Mouse (Mus musculus) midbrain, embryonic 16.5 days (tissue): Measurements from ENCODE around the gene Lrrc4c. TPM values are rescaled to one million over a fixed set of nuclear protein-coding genes. Genes with fewer than 3 reads are reported as not detected.

Source experiments
- ATAC-seq: fragments of 200-750 bp; cut with Nextera tagmentation; 2 replicates; pipeline ENCODE4 v1.8.0; 2017; ENCODE audit warnings: moderate TSS enrichment
- H3K27ac ChIP-seq: fragments of 300-500 bp; sonication (generic); 2 replicates; pipeline ENCODE4 v1.5.1; 2014; ENCODE audit warnings: mild to moderate bottlenecking, low read length, mixed read lengths
- H3K27me3 ChIP-seq: fragments of 300-500 bp; sonication (generic); 2 replicates; pipeline ENCODE4 v1.6.1; 2014; ENCODE audit warnings: low read depth, low read length, mixed read lengths; ENCODE audit not compliant: control insufficient read depth, insufficient read depth
- H3K36me3 ChIP-seq: fragments of 300-500 bp; sonication (generic); 2 replicates; pipeline ENCODE4 v1.6.1; 2014; ENCODE audit warnings: mild to moderate bottlenecking, low read length, moderate library complexity, mixed read lengths; ENCODE audit not compliant: control insufficient read depth, insufficient read depth
- H3K4me1 ChIP-seq: fragments of 300-500 bp; sonication (generic); 2 replicates; pipeline ENCODE4 v1.6.1; 2014; ENCODE audit warnings: mild to moderate bottlenecking, low read length, mixed read lengths; ENCODE audit not compliant: control insufficient read depth, insufficient read depth
- H3K4me2 ChIP-seq: fragments of 300-500 bp; sonication (generic); 2 replicates; pipeline ENCODE4 v1.6.1; 2014; ENCODE audit warnings: mild to moderate bottlenecking, low read length, mixed read lengths
- H3K4me3 ChIP-seq: fragments of 300-500 bp; sonication (generic); 2 replicates; pipeline ENCODE4 v1.5.1; 2014; ENCODE audit warnings: low read depth, mild to moderate bottlenecking, low read length, moderate library complexity, mixed read lengths
- H3K9ac ChIP-seq: fragments of 300-500 bp; sonication (generic); 2 replicates; pipeline ENCODE4 v1.6.1; 2014; ENCODE audit warnings: low read depth, low read length, mixed read lengths
- H3K9me3 ChIP-seq: fragments of 300-500 bp; sonication (generic); replicated peaks from 2 replicates; pipeline ENCODE4 v1.6.1; 2014; ENCODE audit warnings: mild to moderate bottlenecking, low read length, mixed read lengths; ENCODE audit not compliant: control insufficient read depth, poor library complexity, severe bottlenecking
- WGBS: fragments of 180-500 bp; shearing (Covaris S2); extraction: QIAGEN DNeasy Blood & Tissue Kit; methylation state at CpG from one replicate; pipeline ENCODE4 v1.1.7; 2014; 5-methylcytosine and 5-hydroxymethylcytosine counted together
- polyA plus RNA-seq: library from polyadenylated mRNA; unstranded; fragments of >200 nt; fragmentation: Nextera tagmentation; extraction: Ambion mirVana; gene quantifications from 2 replicates; pipeline ENCODE4 v1.2.1, GENCODE M21; 2015

The Lrrc4c gene
- polyA plus RNA-seq, 1 experiment from 2014 or later: 43.3 TPM

GRCm38 (mm10) chr2:97469396-97469795 is 1151.4 kb downstream of the Lrrc4c start:
- no peak for ATAC-seq
- WGBS: 54% methylated on average over 2 of the region's 2 CpGs
- Histone ChIP-seq H3K4me1 (peaks cover 17% of the 10 kb centered on the region), H3K36me3 (no peaks in the 10 kb centered on the region), H3K9me3 (no peaks in the 10 kb centered on the region), H3K4me3 (peak overlapping the region; percentile 66), H3K9ac (no peak overlapping the region), H3K27ac (no peak overlapping the region), H3K4me2 (peak overlapping the region; percentile 69), H3K27me3 (no peaks in the 10 kb centered on the region)

DNA sequence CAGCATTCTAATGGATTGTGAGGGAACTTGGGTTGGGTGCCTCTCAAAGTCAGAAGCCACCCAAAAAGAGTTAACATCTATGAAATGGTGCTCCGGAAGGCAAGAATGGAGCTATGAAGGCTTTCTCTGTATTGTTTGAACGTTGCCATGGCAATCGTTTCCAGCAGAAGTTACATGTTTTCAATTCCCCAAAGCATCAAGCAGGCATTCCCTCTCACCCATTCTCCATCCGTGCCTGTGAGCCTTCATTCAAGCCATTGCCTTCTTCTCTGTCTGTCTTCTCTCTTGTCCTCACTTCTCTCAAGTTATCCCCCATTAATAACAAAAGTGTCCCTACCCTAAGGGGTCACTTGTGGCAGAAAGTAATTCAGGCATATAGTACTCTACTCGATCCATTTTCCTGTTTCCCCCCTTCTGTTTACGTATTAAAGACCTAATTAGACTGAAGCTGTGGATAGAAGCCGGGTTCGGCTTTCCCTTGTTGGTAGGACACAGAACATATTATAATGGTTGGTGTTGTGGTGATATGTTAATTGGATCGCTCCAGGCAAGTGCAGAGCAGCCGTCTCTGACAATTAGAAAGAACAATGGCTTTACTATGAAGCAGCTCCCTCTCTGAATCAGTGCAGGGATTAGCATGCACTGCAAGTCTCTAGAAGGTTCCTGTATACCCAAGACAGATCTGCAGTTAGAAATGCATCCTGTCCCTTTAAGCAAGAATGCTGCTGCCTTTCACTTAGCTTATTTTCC is 1160.4 kb downstream of the Lrrc4c start:
- Histone ChIP-seq H3K4me1 (peaks cover 15% of the 10 kb centered on the region), H3K36me3 (no peaks in the 10 kb centered on the region), H3K27me3 (no peaks in the 10 kb centered on the region), H3K9ac (peak overlapping the region; percentile 21), H3K4me3 (peak overlapping the region; percentile 20), H3K9me3 (no peaks in the 10 kb centered on the region), H3K4me2 (peak overlapping the region; percentile 53), H3K27ac (peak overlapping the region; percentile 64)
- peak; percentile 92 for ATAC-seq
- 24% methylated on average over 10 of the region's 10 CpGs for WGBS

GRCm38 (mm10) chr2:97478925-97479298 is 1160.9 kb downstream of the Lrrc4c start:
- WGBS: 41% methylated on average over 4 of the region's 4 CpGs
- H3K4me1 ChIP-seq: peaks cover 15% of the 10 kb centered on the region
- H3K9ac ChIP-seq: no peak overlapping the region
- peak overlapping the region; percentile 53 for H3K4me2 ChIP-seq
- peak; percentile 75 for ATAC-seq
- H3K27me3 ChIP-seq: no peaks in the 10 kb centered on the region
- no peaks in the 10 kb centered on the region for H3K9me3 ChIP-seq
- 0 out of 2 replicates have a peak overlapping the region, but pooled peaks have one; percentile 20 for H3K4me3 ChIP-seq
- H3K27ac ChIP-seq: peak overlapping the region; percentile 64
- H3K36me3 ChIP-seq: no peaks in the 10 kb centered on the region

DNA sequence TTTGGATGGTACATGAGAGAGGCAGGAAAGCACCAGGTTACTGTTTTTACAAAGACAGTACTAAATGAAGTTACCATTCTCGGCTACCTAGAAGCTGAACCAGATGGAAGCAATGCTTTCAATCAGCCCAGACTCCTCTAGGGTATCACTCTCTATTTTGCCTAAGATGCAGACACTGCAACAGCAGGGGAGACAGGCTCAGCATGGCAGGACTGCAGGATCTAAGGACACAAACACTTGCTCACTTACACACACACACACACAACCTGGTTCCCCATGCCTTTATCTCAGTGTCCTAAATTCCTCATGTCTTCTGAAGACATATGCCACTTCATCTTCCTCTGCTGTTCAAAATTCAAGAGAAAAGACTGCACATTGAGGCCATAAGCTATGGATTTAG is 1167.0 kb downstream of the Lrrc4c start:
- no peaks in the 10 kb centered on the region for H3K36me3 ChIP-seq
- peak; percentile 42; the same call in 1 of the 2 replicates for ATAC-seq
- peak overlapping the region; percentile 1 for H3K27ac ChIP-seq

GRCm38 (mm10) chr2:97485609-97486008 is 1167.6 kb downstream of the Lrrc4c start:
- no peak for ATAC-seq
- no peak overlapping the region for H3K9ac ChIP-seq
- no peaks in the 10 kb centered on the region for H3K36me3 ChIP-seq
- no peak overlapping the region for H3K4me3 ChIP-seq
- H3K27ac ChIP-seq: peak overlapping the region; percentile 1; the same call in 1 of the 2 replicates
- H3K9me3 ChIP-seq: no peaks in the 10 kb centered on the region
- H3K27me3 ChIP-seq: no peaks in the 10 kb centered on the region
- WGBS: 41% methylated on average over 2 of the region's 2 CpGs
- no peak overlapping the region for H3K4me2 ChIP-seq
- H3K4me1 ChIP-seq: peaks cover 14% of the 10 kb centered on the region

More for the DNA sequence above, 1167.0 kb downstream of the Lrrc4c start:
- H3K4me2 ChIP-seq: no peak overlapping the region
- H3K9ac ChIP-seq: no peak overlapping the region
- H3K4me3 ChIP-seq: no peak overlapping the region
- no peaks in the 10 kb centered on the region for H3K9me3 ChIP-seq
- no peaks in the 10 kb centered on the region for H3K27me3 ChIP-seq
- peaks cover 14% of the 10 kb centered on the region for H3K4me1 ChIP-seq
- 62% methylated on average over 1 of the region's 1 CpGs for WGBS

GRCm38 (mm10) chr2:97487567-97487966 is 1169.6 kb downstream of the Lrrc4c start:
- Histone ChIP-seq H3K27me3 (no peaks in the 10 kb centered on the region), H3K36me3 (no peaks in the 10 kb centered on the region), H3K27ac (no peak overlapping the region), H3K9me3 (no peaks in the 10 kb centered on the region), H3K4me2 (no peak overlapping the region), H3K4me3 (no peak overlapping the region), H3K9ac (no peak overlapping the region), H3K4me1 (peaks cover 14% of the 10 kb centered on the region)
- 42% methylated on average over 5 of the region's 5 CpGs for WGBS
- ATAC-seq: 0 out of 2 replicates have a peak, but pooled peaks have one; percentile 28

- Histone ChIP-seq H3K27ac (no peak overlapping the region), H3K4me2 (no peak overlapping the region), H3K27me3 (no peaks in the 10 kb centered on the region), H3K4me1 (no peaks in the 10 kb centered on the region), H3K9ac (no peak overlapping the region), H3K4me3 (no peak overlapping the region), H3K9me3 (no peaks in the 10 kb centered on the region), H3K36me3 (no peaks in the 10 kb centered on the region)
- ATAC-seq: no peak
Observed at GRCm38 (mm10) chr2:97497069-97497468, 1179.1 kb downstream of the Lrrc4c start.

GRCm38 (mm10) chr2:97502501-97502900 is 1184.5 kb downstream of the Lrrc4c start:
- Histone ChIP-seq H3K4me1 (no peaks in the 10 kb centered on the region), H3K4me2 (no peak overlapping the region), H3K27me3 (no peaks in the 10 kb centered on the region), H3K9ac (no peak overlapping the region), H3K27ac (no peak overlapping the region), H3K9me3 (no peaks in the 10 kb centered on the region), H3K36me3 (no peaks in the 10 kb centered on the region), H3K4me3 (no peak overlapping the region)
- 81% methylated on average over 1 of the region's 1 CpGs for WGBS
- ATAC-seq: no peak

DNA sequence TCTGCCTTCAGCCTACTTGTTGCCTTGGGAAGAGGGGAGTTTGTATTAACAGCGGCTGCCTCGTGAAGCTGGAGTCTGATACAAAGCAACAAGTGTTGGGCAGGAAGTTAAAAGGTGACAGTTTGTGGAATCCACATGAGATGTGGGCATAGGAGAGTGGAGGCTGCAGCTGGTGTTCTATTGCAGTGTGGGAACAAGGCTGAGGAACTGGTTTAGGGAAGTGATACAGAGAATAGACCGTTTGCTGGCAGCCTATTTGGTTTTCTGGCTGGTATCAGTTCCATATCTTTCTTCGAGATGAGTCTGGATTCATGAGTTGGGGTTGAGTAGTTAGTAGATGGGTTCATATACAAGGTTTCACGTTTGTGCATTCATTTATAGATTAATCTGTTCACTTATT is 1186.9 kb downstream of the Lrrc4c start:
- 81% methylated on average over 5 of the region's 5 CpGs for WGBS
- H3K4me1 ChIP-seq: no peaks in the 10 kb centered on the region
- H3K9ac ChIP-seq: no peak overlapping the region
- no peak overlapping the region for H3K4me3 ChIP-seq
- H3K9me3 ChIP-seq: no peaks in the 10 kb centered on the region
- no peak overlapping the region for H3K4me2 ChIP-seq
- no peaks in the 10 kb centered on the region for H3K27me3 ChIP-seq
- no peaks in the 10 kb centered on the region for H3K36me3 ChIP-seq
- no peak overlapping the region for H3K27ac ChIP-seq
- no peak for ATAC-seq
